Mouse (Mus musculus) embryonic facial prominence, embryonic 15.5 days (tissue): Measurements from ENCODE around the gene Zfp770. TPM values are rescaled to one million over a fixed set of nuclear protein-coding genes. Genes with fewer than 3 reads are reported as not detected.

Source experiments
- ATAC-seq: fragments of 200-750 bp; cut with Nextera tagmentation; 2 replicates; pipeline ENCODE4 v1.8.0; 2017; ENCODE audit warnings: low read depth, moderate TSS enrichment; ENCODE audit not compliant: insufficient number of reproducible peaks, low FRiP score, low TSS enrichment
- H3K27ac ChIP-seq: fragments of 300-500 bp; sonication (generic); replicated peaks from 2 replicates; pipeline ENCODE4 v1.5.1; 2015; ENCODE audit warnings: mild to moderate bottlenecking, inconsistent platforms
- H3K27me3 ChIP-seq: fragments of 300-500 bp; sonication (generic); 2 replicates; pipeline ENCODE4 v1.6.1; 2015; ENCODE audit warnings: inconsistent platforms
- H3K36me3 ChIP-seq: fragments of 300-500 bp; sonication (generic); 2 replicates; pipeline ENCODE4 v1.6.1; 2015; ENCODE audit warnings: mild to moderate bottlenecking, inconsistent platforms
- H3K4me1 ChIP-seq: fragments of 300-500 bp; sonication (generic); 2 replicates; pipeline ENCODE4 v1.6.1; 2015; ENCODE audit warnings: inconsistent platforms
- H3K4me2 ChIP-seq: fragments of 300-500 bp; sonication (generic); replicated peaks from 2 replicates; pipeline ENCODE4 v1.6.1; 2015; ENCODE audit warnings: mild to moderate bottlenecking, inconsistent platforms
- H3K4me3 ChIP-seq: fragments of 300-500 bp; sonication (generic); replicated peaks from 2 replicates; pipeline ENCODE4 v1.5.1; 2015; ENCODE audit warnings: mild to moderate bottlenecking, inconsistent platforms
- H3K9ac ChIP-seq: fragments of 300-500 bp; sonication (generic); 2 replicates; pipeline ENCODE4 v1.6.1; 2015; ENCODE audit warnings: inconsistent platforms
- H3K9me3 ChIP-seq: fragments of 300-500 bp; sonication (generic); replicated peaks from 2 replicates; pipeline ENCODE4 v1.6.1; 2016; ENCODE audit warnings: inconsistent platforms
- WGBS: fragments of 180-500 bp; shearing (Covaris S2); methylation state at CpG from one replicate; pipeline ENCODE4 v1.1.7; 2015; 5-methylcytosine and 5-hydroxymethylcytosine counted together
- polyA plus RNA-seq: library from polyadenylated mRNA; unstranded; fragments of >200 nt; fragmentation: Nextera tagmentation; extraction: Ambion mirVana; gene quantifications from 2 replicates; pipeline ENCODE4 v1.2.1, GENCODE M21; 2015

The Zfp770 gene
- polyA plus RNA-seq, 1 experiment from 2014 or later, result 3.5 TPM

DNA sequence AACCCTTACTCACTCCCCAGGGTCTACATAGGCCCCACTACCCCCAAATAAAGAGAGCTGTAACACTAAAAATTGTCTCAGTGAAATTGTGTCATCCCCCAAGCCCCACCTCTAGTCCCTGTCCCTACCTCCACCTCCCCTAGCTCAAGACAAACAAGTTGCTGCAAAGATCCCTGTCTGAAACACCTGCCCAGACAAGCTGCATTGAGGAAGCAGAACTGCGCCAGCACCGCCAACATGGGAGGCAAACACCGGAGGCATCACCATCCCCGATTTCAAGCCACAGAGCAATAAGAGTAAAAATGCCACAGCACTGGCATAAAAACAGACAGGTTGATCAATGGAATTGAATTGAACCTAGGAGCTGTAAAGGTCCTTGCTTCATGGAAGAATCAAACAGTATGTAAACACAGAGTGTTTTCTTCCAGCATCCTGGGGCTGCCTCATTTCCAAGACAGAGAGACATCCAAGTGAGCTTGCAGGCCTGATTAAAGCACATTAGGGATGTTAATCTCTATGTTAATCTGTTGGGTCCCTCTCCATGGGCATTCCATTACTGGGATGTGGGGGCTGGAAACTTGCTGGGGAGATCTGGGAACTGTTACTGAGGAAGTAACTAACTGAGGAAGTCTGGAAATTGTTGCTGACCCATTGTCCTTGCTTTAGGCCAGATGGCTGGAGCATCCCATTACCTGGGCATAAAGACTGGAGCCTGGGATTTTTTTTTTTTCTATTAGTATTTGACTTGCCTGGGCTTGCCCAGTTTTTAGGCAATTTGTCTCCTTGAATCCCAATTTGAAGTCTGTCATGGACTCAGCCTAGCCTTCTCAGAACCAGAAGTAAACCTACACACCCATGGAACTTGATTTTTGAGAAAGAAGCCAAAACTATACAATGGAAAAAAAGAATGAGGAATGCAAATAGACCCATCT lies 23.2 kb downstream of the Zfp770 start:
- ATAC-seq, result no peak
- no peaks in the 10 kb centered on the region for H3K36me3 ChIP-seq
- H3K4me3 ChIP-seq, result no peak overlapping the region
- H3K27me3 ChIP-seq, result no peaks in the 10 kb centered on the region
- H3K9me3 ChIP-seq, result no peaks in the 10 kb centered on the region
- H3K27ac ChIP-seq, result no peak overlapping the region
- H3K9ac ChIP-seq, result no peak overlapping the region
- no peak overlapping the region for H3K4me2 ChIP-seq
- peaks cover 9% of the 10 kb centered on the region for H3K4me1 ChIP-seq
- 37% methylated on average over 4 of the region's 4 CpGs for WGBS

DNA sequence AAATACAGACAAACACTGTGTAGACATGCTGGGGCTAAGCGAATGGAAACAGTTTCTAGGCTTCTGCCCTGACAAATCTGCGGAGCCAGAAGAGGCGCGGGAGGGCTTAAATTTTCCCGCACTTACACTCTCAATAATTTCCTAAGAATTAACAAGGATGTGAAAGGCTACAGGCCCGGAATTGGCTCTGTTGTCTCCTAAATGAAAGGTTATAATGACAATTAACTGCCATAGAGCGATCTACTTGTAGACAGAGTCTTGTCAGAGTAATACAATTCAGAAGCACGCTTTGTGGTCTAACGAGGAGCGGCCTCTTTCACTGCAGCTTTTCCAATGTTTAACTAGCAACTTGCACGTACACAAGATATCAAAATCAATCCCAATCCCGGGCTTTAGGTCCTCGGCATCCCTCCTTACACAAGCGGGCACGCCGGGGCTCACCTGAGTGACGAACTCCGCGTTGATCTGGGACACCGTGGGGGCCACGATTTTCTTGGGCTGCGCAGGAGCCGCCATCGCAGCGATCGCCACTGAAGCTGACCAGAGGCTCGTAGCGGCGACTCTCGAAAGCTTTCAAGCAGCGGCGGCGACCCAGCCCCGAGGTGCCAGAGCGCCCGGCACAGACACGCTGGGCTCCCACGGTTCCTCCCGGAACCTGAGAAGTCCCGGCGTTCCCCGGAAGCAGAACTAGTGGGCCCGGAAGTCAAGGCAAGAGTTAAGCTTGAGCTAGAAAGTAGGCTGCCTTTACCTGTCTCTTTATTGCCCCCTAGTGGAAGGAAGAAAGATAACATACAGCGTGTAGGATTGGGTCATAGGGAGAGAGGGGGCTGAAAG lies 26.4 kb downstream of the Zfp770 start:
- peak; percentile 80 for ATAC-seq
- H3K9me3 ChIP-seq, result no peaks in the 10 kb centered on the region
- H3K4me1 ChIP-seq, result peaks cover 9% of the 10 kb centered on the region
- no peaks in the 10 kb centered on the region for H3K27me3 ChIP-seq
- peaks cover 10% of the 10 kb centered on the region for H3K36me3 ChIP-seq
- peak overlapping the region; percentile 91 for H3K4me3 ChIP-seq
- peak overlapping the region; percentile 62 for H3K4me2 ChIP-seq
- H3K27ac ChIP-seq, result 0 out of 2 replicates have a peak overlapping the region, but pooled peaks have one; percentile 22
- under 1% methylated on average over 44 of the region's 44 CpGs for WGBS
- peak overlapping the region; percentile 82 for H3K9ac ChIP-seq

DNA sequence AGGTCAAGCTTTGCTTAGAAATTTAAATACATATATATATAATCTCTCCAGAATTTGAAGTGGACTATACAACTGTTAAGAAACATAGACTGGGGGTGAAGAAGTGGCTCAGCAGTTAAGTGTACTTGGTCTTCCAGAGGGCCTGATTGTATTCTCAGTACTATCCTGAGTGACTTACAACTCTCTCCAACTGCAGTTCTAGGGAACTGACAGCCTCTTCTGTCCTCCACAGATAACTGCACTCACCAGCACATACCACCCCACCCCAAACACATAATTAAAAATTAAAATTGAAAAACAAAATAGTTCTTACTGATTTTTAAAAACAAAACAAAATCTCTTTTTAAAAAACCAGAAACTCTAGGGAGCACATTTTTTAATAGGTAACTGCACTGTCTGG lies 28.0 kb downstream of the Zfp770 start:
- H3K27me3 ChIP-seq, result no peaks in the 10 kb centered on the region
- no peaks in the 10 kb centered on the region for H3K9me3 ChIP-seq
- no peak overlapping the region for H3K4me3 ChIP-seq
- ATAC-seq, result no peak
- H3K9ac ChIP-seq, result no peak overlapping the region
- H3K36me3 ChIP-seq, result peaks cover 15% of the 10 kb centered on the region
- H3K4me1 ChIP-seq, result peaks cover 9% of the 10 kb centered on the region
- H3K27ac ChIP-seq, result no peak overlapping the region
- no peak overlapping the region for H3K4me2 ChIP-seq

DNA sequence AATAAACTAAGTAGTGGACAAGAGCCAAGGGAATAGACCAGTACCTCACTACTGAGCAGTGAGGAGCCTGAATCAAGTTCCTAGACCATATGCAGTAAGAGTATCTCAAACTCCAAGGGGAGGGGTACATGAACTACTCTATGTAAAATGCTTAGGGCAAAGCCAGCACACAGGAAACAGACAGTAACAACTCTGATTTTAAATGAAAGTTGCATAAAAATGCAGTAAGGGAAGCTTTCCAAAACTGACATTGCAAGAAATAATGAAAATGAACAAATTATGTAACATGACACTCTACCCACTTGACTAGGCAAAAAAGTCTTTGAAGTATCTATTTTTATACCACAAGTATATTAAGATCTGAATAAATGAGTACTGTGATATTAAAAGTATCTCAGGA lies 33.4 kb downstream of the Zfp770 start:
- no peak overlapping the region for H3K4me3 ChIP-seq
- ATAC-seq, result no peak
- H3K9ac ChIP-seq, result no peak overlapping the region
- no peaks in the 10 kb centered on the region for H3K9me3 ChIP-seq
- no peaks in the 10 kb centered on the region for H3K4me1 ChIP-seq
- no peaks in the 10 kb centered on the region for H3K27me3 ChIP-seq
- no peak overlapping the region for H3K27ac ChIP-seq
- H3K36me3 ChIP-seq, result peaks cover 42% of the 10 kb centered on the region
- no peak overlapping the region for H3K4me2 ChIP-seq

DNA sequence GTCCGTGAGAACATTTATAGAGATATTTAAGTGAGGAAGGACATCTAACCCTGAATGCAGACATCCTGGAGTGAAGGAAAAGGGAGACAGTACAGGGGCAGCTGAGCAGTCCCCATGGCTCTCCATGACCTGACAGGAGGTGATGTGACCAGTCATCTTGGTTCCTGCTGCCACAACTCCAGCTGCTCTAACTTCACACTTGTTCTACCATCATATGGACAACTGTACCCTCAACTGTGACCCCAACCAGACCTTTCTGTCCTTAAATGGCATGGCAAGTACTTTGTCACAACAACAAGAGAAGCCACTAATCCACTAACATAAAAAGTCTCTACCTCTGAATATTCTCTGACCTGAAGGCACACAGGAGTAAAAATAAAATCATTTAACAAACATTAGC lies 39.3 kb downstream of the Zfp770 start:
- 100% methylated on average over 1 of the region's 1 CpGs for WGBS
- no peak for ATAC-seq
- Histone ChIP-seq H3K4me2 (no peak overlapping the region), H3K27ac (no peak overlapping the region), H3K4me3 (no peak overlapping the region), H3K27me3 (no peaks in the 10 kb centered on the region), H3K36me3 (peaks cover 57% of the 10 kb centered on the region), H3K9me3 (no peaks in the 10 kb centered on the region), H3K4me1 (no peaks in the 10 kb centered on the region), H3K9ac (no peak overlapping the region)

DNA sequence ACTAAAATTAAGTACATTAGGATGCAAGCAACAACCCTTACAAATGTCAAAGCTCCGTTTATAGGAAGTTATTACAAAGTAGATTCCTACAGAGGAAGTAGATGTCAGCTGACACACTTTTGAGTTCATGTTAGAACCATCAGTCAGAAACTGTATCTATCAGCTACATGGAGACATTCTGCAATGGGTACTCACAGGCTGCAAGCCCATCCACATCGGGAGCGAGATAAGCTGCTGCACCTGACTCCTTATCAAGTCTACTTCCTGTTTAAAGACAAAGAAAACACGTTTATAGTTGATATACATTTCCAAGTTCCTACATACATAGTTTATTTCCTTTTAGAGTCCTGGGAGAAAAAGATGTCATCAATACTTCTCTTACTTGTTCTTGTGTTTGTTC lies 43.9 kb downstream of the Zfp770 start:
- no peak overlapping the region for H3K4me2 ChIP-seq
- H3K4me3 ChIP-seq, result no peak overlapping the region
- H3K36me3 ChIP-seq, result peaks cover 63% of the 10 kb centered on the region
- no peak overlapping the region for H3K27ac ChIP-seq
- H3K27me3 ChIP-seq, result no peaks in the 10 kb centered on the region
- H3K4me1 ChIP-seq, result no peaks in the 10 kb centered on the region
- ATAC-seq, result no peak
- H3K9ac ChIP-seq, result no peak overlapping the region
- H3K9me3 ChIP-seq, result no peaks in the 10 kb centered on the region
- WGBS, result 88% methylated on average over 4 of the region's 4 CpGs

DNA sequence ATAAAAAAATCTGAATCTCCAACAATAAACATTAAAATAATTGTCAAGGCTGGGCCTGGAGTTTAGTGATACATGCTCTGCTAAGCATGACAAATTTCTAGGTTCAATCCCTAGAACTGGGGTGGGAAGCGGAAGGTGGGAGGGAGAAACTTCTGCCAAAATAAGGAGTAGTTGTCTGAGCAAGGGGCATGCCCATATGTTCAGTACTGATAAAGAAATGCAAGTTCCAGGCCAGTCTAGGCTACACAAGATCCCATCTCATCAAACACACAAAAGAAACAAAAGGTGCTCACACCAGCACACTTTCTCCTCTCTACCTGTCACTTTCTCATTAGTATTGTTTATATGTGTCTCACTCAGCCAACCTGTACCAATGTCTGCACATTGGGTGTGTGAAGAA lies 44.6 kb downstream of the Zfp770 start:
- H3K4me1 ChIP-seq, result no peaks in the 10 kb centered on the region
- ATAC-seq, result no peak
- no peaks in the 10 kb centered on the region for H3K9me3 ChIP-seq
- H3K4me2 ChIP-seq, result no peak overlapping the region
- H3K36me3 ChIP-seq, result peaks cover 63% of the 10 kb centered on the region
- no peak overlapping the region for H3K4me3 ChIP-seq
- 86% methylated on average over 1 of the region's 1 CpGs for WGBS
- H3K9ac ChIP-seq, result no peak overlapping the region
- H3K27me3 ChIP-seq, result no peaks in the 10 kb centered on the region
- H3K27ac ChIP-seq, result no peak overlapping the region

DNA sequence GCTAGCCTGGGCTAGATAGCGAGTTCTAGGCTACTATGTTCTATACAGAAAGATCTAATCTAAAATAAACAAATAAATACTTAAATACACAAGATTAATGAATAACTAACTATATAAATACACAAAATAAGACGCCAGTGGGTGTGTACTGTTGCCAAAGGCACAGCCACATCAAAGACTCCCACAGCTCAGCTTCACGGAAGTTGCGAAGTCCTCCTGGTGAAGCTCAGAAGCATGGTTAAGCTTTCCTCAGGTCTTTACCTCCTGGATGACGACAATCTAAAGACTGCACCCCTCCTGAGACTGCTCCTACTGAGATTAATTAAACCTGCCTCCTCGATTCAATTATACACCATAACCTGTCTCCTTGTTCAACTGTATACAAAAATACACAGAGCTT lies 48.0 kb downstream of the Zfp770 start:
- H3K27me3 ChIP-seq, result no peaks in the 10 kb centered on the region
- peaks cover 68% of the 10 kb centered on the region for H3K36me3 ChIP-seq
- WGBS, result 83% methylated on average over 6 of the region's 6 CpGs
- no peaks in the 10 kb centered on the region for H3K4me1 ChIP-seq
- H3K27ac ChIP-seq, result no peak overlapping the region
- no peak overlapping the region for H3K4me3 ChIP-seq
- no peak overlapping the region for H3K9ac ChIP-seq
- H3K4me2 ChIP-seq, result no peak overlapping the region
- H3K9me3 ChIP-seq, result no peaks in the 10 kb centered on the region
- no peak for ATAC-seq

DNA sequence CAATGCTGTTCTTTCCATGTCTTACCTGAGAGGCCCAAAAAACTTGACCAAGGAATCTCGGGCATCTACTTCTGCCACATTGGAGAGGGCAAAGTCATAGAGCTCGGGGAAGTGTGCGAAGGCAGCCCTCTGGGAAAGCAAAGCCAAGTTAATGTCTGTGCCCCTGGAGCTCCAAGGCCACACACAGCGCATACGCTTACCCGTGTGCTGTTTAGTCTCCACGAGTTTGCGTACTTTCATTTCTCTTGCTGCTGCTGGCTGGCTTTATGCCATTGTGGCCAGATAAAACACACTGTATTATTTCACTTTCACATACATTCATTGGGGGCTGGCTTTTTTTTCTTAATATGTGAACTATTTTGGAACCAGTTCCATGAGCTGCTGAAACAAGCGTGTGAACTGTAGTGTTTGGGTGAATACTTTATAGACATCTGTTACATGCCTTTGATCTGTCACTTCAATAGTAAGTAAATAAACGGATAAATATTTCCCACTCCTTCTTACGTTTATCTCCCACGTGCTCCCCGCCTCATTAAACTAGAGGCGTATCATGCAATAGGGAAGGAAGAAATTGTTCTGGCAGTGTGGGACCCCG lies 54.3 kb downstream of the Zfp770 start:
- no peaks in the 10 kb centered on the region for H3K9me3 ChIP-seq
- H3K27me3 ChIP-seq, result no peaks in the 10 kb centered on the region
- no peak for ATAC-seq
- WGBS, result 84% methylated on average over 15 of the region's 15 CpGs
- no peak overlapping the region for H3K27ac ChIP-seq
- H3K4me3 ChIP-seq, result no peak overlapping the region
- H3K36me3 ChIP-seq, result peaks cover 62% of the 10 kb centered on the region
- H3K4me1 ChIP-seq, result no peaks in the 10 kb centered on the region
- H3K9ac ChIP-seq, result no peak overlapping the region
- no peak overlapping the region for H3K4me2 ChIP-seq

DNA sequence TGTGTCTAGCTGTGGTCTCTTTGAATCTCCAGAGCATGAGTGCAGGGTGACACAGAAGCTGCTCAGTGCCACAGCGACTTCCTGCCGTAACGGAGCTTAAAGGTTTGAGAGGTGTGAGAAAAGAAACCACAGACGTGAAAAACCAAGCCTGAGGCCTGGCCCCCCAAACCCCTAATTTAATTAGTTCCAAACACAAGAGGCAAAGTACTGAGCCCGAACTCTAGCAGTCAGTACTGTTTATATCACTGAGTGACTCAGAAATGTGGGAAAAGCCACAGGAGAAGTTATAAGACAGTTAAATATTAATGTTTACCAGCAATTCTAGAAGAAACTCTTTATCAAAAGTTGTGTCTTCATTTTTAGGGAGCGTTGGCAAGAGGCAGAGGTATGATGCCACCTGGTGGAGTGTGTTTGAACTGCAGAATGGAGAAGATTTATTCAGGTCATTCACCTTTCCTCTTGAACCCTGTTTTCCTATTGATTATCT lies 55.9 kb downstream of the Zfp770 start:
- H3K9me3 ChIP-seq, result no peaks in the 10 kb centered on the region
- no peak for ATAC-seq
- H3K4me2 ChIP-seq, result no peak overlapping the region
- H3K4me1 ChIP-seq, result no peaks in the 10 kb centered on the region
- peaks cover 71% of the 10 kb centered on the region for H3K36me3 ChIP-seq
- H3K27ac ChIP-seq, result no peak overlapping the region
- no peak overlapping the region for H3K4me3 ChIP-seq
- no peak overlapping the region for H3K9ac ChIP-seq
- 55% methylated on average over 6 of the region's 6 CpGs for WGBS
- H3K27me3 ChIP-seq, result no peaks in the 10 kb centered on the region

DNA sequence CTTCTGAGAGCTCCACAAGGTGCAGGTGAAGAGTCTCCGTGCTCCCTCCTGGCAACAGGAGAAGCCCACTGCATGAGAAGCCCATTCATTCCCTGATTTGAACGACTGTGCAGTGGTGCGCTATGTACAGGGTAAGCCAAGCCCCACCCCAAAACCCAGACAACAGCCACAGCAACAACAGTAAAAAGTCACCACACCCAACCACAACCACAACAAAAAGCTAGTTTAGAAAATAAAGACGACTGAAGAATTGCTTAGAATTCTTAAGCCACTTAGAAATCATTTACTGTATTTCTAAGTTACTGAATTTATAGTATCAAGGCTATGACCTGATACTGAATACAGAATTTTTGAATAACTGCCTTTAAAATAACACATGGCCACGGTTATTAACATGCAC lies 56.4 kb downstream of the Zfp770 start:
- 73% methylated on average over 5 of the region's 5 CpGs for WGBS
- H3K36me3 ChIP-seq, result peaks cover 71% of the 10 kb centered on the region
- no peak for ATAC-seq
- H3K27ac ChIP-seq, result no peak overlapping the region
- H3K4me1 ChIP-seq, result no peaks in the 10 kb centered on the region
- no peaks in the 10 kb centered on the region for H3K9me3 ChIP-seq
- no peak overlapping the region for H3K4me3 ChIP-seq
- H3K27me3 ChIP-seq, result no peaks in the 10 kb centered on the region
- H3K4me2 ChIP-seq, result no peak overlapping the region
- no peak overlapping the region for H3K9ac ChIP-seq
